Mouse (Mus musculus) layer of hippocampus, adult 11-12 months (tissue): ENCODE results near the gene Nfe2l2.
A peak's percentile ranks its signal among the peaks of the same experiment; 100 is the strongest.

Experiments
- DNase-seq: peaks from one replicate; pipeline ENCODE4 v3.0.0; 2022; ENCODE audit warnings: low spot score

The Nfe2l2 gene

GRCm38 (mm10) chr2:75685458-75685861, 19.0 kb downstream of the Nfe2l2 start:
- no peak for DNase-seq

GRCm38 (mm10) chr2:75684526-75684925, 19.9 kb downstream of the Nfe2l2 start:
- no peak for DNase-seq

GRCm38 (mm10) chr2:75682978-75683709, 21.3 kb downstream of the Nfe2l2 start:
- peak; percentile 56 for DNase-seq

DNA sequence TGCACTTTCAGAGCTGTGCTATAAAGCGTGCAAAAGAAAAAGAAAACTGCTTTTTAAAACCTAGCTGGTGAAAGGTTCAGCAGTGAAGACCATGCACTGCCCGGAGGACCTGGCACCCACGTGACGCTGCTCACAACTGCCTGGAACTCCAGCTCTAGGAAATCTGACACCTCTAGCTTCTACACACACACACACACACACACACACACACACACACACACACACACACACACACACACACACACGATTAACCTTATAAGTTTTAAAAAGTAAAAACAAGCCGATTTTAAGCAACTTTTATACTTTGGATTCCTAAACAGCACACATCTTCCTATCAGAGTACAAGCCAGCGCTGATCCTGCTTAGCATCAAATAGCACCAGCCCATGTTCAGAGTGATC, 23.0 kb downstream of the Nfe2l2 start:
- no peak for DNase-seq

GRCm38 (mm10) chr2:75679947-75680346, 24.5 kb downstream of the Nfe2l2 start:
- DNase-seq = no peak

DNA sequence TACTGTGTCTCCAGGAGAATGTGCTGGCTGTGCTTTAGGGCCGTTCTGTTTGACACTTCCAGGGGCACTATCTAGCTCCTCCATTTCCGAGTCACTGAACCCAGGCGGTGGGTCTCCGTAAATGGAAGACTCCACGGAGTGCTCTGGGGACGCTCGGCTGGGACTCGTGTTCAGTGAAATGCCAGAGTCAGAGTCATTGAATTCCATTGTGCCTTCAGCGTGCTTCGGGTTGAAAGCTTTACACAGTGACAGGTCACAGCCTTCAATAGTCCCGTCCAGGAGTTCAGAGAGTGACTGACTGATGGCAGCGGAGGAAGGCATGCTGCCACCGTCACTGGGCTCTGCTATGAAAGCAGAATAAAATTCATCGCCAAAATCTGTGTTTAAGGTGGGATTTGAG, 27.9 kb downstream of the Nfe2l2 start:
- no peak for DNase-seq

DNA sequence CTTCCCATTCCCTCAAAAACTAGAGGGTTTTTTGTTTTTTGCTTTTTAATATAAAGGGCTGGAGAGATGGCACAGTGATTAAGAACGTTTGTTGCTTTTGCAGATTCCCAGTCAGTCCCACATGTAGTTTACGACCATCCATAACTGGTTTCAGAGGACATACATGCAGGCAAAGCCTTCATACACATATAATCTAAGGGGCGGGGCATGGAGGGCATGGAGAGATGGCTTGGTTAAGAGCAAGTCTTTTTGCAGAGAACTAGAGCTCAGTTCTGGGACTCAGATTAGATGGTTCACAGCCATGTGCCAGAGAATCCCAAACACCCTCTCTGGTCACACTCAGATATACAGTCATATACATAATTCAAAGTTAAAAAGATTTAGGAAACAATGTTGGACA, 31.9 kb downstream of the Nfe2l2 start:
- DNase-seq = no peak

GRCm38 (mm10) chr2:75671337-75671660, 33.1 kb downstream of the Nfe2l2 start:
- no peak for DNase-seq

- no peak for DNase-seq
These were observed 33.8 kb downstream of the Nfe2l2 start for GRCm38 (mm10) chr2:75670446-75671336.

DNA sequence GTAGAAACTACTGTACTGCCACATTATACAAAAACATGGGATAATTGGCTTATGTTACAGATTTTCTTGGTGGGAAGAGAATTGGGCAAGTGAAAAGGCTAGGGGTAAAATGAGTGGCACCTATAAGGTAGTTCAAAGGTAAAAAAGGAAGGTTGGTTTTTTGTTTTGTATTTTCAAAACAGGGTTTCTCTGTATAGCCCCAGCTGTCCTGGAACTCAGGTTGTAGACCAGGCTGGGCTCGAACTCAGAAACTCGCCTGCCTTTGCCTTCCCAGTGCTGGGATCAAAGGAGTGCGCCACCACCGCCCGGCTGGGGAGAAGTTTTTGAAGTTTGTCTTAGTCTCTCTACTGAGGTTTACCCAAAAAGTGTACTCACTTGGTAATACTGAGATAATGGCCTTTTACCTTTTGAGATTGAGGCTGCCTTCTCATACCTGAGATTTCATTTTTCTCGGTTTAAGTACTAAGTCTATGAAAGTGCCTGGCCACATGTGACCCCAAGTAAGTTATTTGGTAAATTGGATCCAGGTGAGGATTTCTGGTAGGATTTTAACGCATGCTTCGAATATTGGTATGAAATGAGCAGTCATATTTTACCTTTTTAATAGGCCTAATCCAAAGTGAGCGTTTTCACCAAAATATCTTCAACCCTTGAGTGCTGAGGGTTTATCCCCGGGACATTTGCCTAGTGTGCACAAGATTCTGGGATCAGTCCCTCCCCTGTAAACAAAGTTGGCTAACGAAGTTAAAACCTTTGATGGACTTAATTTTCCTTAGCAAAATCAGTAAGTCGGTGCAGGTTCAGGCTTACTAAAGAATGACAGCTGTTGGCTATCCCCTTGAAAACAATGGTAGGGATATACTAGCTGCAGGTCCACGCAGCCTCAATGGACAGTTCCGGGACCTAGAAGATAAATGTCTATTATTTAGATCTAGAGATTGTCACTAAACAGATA, 34.7 kb downstream of the Nfe2l2 start:
- no peak for DNase-seq

- no peak for DNase-seq
These were observed 43.3 kb downstream of the Nfe2l2 start for GRCm38 (mm10) chr2:75661106-75661505.

GRCm38 (mm10) chr2:75660255-75660948, 44.0 kb downstream of the Nfe2l2 start:
- DNase-seq = no peak

GRCm38 (mm10) chr2:75659629-75659960, 44.8 kb downstream of the Nfe2l2 start:
- DNase-seq = peak; percentile 92

DNA sequence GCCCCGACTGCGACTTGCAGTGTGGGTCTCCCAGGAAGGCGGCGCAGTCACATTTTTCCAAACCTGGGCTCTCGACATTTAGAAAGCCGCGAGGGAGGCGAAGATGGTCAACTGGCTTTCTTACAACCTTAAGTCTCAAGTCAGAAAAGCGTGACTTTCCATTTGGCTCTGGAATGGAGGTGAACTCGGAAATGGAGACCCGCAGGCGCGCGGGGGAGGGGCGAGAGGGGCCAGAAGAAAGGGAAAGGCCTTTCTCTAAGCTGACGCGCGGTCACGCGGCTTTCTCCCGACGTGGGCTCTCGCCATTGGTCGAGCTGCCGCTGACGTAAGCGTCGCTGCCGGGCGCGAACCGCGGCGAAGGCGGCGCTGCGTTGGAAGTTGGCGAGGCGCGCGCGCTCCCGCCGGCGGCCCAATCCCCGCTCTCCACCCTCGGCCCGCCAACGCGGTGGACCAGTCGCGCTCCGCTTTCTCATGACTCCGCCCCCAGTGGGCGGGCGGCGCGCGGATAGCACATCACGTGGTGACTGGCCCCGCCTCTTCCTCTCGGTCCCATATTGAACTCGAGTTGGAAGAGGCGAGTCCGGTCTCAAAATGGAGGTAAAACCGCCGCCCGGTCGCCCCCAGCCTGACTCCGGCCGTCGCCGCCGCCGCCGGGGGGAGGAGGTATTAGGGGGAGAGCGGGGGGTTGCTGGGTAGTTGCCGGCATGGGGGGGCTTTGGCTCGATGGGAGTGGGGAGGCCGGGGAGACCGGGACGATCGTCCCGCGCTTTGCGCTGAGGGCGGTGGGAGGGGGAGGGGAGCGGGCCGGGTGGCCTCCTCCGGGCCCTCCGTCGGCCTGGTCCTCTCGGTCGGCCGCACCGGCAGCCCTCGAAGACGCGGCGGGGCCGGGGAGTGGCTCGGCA, 45.5 kb downstream of the Nfe2l2 start, which contains the start of gene Hnrnpa3:
Gene Hnrnpa3, plus strand, starts transcription at position 535 of the 902 bp plus-strand sequence.
- DNase-seq = peak; percentile 99

GRCm38 (mm10) chr2:75657907-75658691, 46.3 kb downstream of the Nfe2l2 start:
- DNase-seq = no peak

DNA sequence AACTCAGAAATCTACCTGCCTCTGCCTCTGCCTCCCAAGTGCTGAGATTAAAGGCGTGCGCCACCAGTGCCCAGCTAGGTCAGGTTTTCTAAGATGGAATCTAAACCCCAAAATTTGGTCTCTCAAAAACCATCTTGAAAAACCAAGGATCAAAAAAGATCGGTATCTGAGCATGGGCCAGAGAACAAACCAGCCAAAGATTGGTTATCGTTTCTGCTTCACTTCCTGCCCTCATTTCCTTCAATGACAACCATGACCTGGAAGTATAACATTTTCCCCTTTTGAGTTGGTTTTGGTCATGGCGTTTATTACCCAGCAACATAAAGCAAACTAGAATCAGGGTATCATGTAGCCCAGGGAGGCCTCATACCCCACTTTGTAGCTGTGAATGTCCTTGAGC, 47.5 kb downstream of the Nfe2l2 start:
- no peak for DNase-seq

GRCm38 (mm10) chr2:75654679-75655078, 49.8 kb downstream of the Nfe2l2 start:
- no peak for DNase-seq

- DNase-seq = no peak
These were observed 51.3 kb downstream of the Nfe2l2 start for GRCm38 (mm10) chr2:75653150-75653549.

DNA sequence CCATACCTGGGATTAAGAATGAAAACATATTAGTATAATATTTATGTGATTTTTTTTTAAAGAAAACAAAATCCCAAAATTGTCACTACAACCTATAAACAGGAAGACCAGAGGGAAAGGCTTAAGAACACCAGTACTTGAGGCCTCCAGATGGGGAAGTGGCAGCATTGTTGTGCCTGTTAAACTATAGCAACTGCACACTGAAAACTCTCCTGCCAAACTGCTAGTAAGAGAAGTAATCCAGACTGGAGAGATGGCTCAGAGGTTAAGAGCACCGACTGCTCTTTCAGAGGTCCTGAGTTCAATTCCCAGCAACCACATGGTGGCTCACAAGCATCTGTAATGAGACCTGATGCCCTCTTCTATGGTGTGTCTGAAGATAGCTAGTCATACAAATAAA, 54.0 kb downstream of the Nfe2l2 start:
- no peak for DNase-seq

- no peak for DNase-seq
These were observed 59.2 kb downstream of the Nfe2l2 start for GRCm38 (mm10) chr2:75645251-75645650.
